Mouse (Mus musculus): ENCODE measurements at regions not wholly inside any gene's neighbourhood (a gene's known extent, or its start where the extent isn't known, plus 50 kb on each side); places are given as distances from the start of the nearest gene placed in this dataset.
A peak's percentile ranks its signal among the peaks of the same experiment; 100 is the strongest.

- intact Hi-C loops (cut with DNase I), result no loop called here
- DNase-seq, result peak; percentile 67 to 76
Observed at GRCm38 (mm10) chr6:94915842-94916620, 201.0 kb upstream of the Kbtbd8 start.

- intact Hi-C loops (cut with DNase I), result no loop called here
- no peak for DNase-seq
Observed at GRCm38 (mm10) chr6:94911836-94912235, 205.2 kb upstream of the Kbtbd8 start.

- intact Hi-C loops (cut with DNase I), result no loop called here
Observed at GRCm38 (mm10) chr6:94911374-94911773, 205.7 kb upstream of the Kbtbd8 start.

GRCm38 (mm10) chr6:94900862-94901261 lies 200.9 kb upstream of the Lrig1 start:
- intact Hi-C loops (cut with DNase I), result no loop called here
- no peak for DNase-seq

More at GRCm38 (mm10) chr6:94911374-94911773, 205.7 kb upstream of the Kbtbd8 start:
- no peak for DNase-seq

GRCm38 (mm10) chr6:94898881-94899280 lies 198.9 kb upstream of the Lrig1 start:
- DNase-seq, result no peak
- intact Hi-C loops (cut with DNase I), result no loop called here

DNA sequence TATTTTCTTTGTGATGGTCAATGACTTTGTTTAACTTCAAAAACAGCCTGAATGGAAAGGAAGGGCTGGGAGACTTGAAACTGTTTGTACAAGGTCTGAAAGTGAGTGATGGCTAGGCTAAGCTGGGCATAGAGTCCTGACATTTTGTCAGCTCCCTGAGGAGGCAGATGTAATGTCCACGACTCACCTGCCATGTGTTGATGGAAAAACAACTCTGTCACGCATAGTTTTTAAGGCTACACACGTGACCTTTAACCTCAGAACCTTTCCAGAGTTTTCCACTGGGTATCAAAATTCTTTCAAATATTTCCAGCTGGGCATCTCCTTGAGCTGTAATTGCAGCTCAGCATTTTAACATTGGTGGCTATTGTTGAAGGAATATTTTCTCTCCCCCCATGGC lies 190.2 kb upstream of the Lrig1 start:
- intact Hi-C loops (cut with DNase I), result no loop called here

GRCm38 (mm10) chr6:94889271-94889670 lies 189.3 kb upstream of the Lrig1 start:
- DNase-seq, result peak in 1 of 2 experiments; percentile 14
- intact Hi-C loops (cut with DNase I), result no loop called here

More for the DNA sequence above, 190.2 kb upstream of the Lrig1 start:
- no peak for DNase-seq

DNA sequence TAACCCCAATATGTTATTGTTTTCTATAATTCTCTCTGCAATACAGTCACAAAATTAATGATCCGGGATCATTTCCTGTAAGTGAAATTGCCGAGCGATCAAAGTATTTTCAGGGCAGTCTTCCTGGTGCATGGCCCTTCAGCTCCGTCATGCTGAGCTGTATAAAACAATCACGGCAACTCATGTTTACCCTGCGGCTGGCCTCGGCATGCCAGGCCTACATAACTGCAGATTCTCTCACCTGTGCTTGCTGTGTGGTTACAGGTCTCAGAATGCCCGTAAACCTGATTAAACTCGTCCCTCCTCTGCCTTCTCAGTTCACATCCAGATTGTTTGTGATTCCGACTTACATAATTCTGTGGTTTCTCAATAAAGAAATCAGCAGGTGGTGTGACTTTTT lies 181.2 kb upstream of the Lrig1 start:
- intact Hi-C loops (cut with DNase I), result no loop called here
- no peak for DNase-seq

- DNase-seq, result no peak
- intact Hi-C loops (cut with DNase I), result no loop called here
Observed at GRCm38 (mm10) chr6:94875841-94876240, 175.9 kb upstream of the Lrig1 start.

DNA sequence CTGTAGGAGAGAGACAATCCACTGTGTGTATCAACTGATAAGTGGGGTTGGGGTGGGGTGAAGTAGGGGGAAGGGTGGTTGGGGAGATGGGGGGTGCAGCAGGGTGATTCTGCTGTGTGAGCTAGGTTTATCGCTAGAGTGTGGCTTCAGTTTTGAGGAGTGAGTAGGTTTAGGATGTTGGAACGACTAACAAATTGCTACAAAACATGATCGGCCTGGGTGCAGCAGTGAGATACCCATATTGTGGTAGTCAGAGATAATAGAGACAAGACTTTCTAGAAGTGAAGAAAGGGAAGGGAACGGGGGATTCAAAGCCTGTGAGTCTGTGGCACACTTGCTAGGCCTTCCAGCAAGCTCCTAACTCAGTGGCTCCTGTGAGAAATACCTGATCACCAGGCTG lies 175.1 kb upstream of the Lrig1 start:
- no peak for DNase-seq
- intact Hi-C loops (cut with DNase I), result no loop called here

DNA sequence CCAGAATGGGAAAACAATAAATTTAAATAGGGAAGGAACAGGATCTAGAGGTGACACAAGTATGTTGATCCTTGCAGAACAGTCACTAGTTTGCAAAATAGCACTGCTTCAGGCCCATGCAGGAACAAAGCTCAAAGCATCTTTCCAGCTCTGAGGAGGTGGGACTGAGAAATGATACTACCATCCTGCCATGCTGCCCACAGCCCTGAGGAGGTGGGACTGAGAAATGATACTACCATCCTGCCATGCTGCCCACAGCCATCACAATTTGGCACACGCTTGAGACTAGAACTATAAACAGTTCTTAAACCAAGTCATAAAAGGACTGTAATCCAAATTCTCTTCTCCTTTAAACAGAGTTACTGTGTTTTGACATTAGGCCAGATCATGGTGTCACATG lies 174.5 kb upstream of the Lrig1 start:
- intact Hi-C loops (cut with DNase I), result no loop called here
- no peak for DNase-seq

DNA sequence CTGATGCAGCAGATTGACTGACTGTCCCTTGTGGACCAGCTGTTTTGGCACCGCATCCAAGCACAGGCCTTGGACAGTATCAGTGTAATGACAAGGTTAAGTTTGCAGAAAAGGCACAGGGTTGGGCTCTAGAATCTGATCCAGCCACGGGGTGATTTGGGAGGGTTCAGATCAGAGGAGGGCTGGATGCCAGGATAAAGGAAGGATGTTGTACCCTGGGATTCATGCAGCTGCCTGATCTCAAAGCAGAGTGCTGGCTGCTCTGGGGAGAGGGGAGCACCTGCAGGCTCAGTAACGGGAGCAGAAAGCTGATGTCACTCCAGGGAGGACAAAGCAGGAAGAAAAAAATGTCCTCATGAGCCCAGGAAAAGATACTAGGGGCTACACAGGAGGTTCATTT lies 168.0 kb upstream of the Lrig1 start:
- intact Hi-C loops (cut with DNase I), result no loop called here
- peak in 1 of 2 experiments; percentile 8 for DNase-seq

- intact Hi-C loops (cut with DNase I), result no loop called here
- DNase-seq, result peak; percentile 8 to 16
Observed at GRCm38 (mm10) chr6:94865498-94865897, 165.5 kb upstream of the Lrig1 start.

DNA sequence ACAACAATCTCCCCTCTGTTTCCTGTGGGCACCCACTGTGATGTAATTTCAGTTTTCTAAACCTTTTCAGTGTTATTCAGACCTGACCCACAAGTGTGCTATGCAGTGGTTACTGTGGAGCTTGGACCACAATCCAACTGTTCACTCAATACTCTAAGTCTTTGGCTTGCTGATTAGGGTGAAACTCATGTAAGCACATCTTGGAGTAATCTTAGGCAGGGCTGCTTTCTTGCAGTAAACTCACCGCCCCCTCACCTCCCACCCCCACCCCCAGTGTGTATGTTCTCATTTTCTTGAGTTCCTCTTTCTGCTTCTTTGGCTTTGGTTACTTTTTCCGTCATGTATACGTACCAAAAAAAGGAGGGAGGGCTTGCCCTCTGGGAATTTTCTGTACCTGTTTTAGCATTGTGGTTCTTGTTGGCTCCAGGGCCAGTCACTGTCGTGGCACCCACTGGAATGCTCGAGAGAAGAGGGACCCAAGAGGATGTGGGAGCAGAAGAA lies 158.2 kb upstream of the Lrig1 start:
- DNase-seq, result no peak
- intact Hi-C loops (cut with DNase I), result no loop called here

DNA sequence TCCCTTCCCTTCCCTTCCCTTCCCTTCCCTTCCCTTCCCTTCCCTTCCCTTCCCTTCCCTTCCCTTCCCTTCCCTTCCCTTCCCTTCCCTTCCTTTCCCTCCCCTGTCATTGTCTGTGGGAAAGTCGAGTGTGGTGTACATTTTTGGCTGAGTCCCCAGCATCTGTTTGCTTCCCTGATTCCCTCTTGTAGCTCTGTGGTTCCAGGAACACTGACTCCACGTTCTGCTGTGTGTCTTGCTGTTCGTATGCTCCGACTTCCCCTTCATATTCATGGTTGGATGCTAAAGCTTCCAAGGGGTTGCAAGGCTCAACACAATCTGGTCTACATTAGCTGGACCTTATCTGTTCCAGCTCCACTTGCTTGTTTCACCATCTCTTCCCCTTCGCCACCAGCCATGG lies 150.2 kb upstream of the Lrig1 start:
- DNase-seq, result no peak
- intact Hi-C loops (cut with DNase I), result no loop called here

DNA sequence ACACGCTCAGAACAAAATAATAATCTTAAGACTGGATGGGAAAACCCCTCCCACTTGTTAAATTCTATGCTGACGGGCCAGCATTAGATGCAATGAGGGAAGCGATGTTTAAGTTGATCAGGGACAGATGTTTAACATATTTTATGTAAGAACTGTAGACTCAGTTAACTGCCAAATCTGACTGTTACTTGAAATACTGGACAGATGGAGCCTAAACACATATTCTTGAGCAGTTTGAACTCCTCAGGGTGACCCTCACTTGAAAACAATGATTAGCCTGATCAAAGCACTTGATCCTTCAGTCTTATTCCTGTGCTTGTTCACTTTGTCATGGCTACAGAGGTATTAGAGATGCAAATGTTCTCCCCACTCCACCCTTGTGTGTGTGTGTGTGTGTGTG lies 149.6 kb upstream of the Lrig1 start:
- DNase-seq, result no peak
- intact Hi-C loops (cut with DNase I), result no loop called here

DNA sequence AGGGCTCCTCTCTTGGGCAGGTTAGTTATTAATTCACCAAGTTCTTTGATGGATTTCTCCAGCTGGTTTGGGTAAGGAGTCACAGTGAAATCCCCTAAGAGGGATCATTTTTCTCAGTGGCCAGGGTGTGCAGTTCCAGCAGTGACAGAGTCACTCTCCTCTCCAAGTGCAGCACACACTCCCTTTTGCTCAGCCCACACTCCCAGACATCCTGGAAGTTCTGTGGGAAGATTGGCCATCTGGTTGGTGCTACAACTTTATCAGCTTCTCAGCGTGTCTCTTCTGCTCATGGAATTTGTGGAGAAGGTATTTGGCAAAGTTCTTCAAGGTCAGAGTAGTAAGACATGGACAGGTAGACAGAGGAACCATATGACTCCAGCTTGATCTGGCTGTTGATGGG lies 148.5 kb upstream of the Lrig1 start:
- DNase-seq, result no peak
- intact Hi-C loops (cut with DNase I), result no loop called here

- intact Hi-C loops (cut with DNase I), result no loop called here
- peak; percentile 8 to 10 for DNase-seq
Observed at GRCm38 (mm10) chr6:94845821-94846220, 145.9 kb upstream of the Lrig1 start.

DNA sequence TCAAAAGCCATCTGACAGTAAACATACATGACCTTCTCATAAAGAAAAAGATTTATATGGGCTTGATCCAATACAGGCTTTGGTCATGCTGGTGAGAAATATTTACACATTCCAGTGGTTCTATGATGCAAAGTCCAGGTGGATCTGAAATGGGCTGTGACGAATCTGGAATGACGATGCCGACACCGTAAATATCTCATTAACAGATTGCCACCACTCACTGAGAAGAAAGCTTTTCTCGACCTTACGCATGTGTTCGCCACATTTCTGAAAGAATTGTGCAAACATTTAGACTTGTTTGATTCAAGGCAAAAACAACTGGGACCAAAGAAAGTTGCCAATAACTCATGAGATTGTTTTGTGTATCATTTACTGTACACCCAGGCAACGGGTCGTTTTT lies 142.9 kb upstream of the Lrig1 start:
- intact Hi-C loops (cut with DNase I), result no loop called here

DNA sequence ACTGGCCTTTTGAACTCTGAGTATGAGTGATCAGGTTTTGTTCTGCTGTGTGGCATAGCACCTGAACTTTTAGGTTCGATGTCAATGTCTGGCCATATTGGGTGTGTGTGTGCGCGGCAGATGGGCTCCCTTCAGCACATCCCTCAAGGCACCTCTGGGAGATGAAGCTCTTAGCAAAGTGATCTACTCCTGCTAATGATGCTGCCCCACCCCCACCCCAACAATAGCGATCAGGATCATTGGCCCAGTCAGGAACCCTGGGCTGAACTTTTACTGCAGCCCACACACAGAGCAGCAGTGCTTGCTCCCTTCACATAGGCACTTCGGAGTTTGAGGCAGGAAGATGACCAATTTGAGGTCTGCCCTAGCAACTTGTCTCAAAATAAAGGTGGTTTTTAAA lies 141.9 kb upstream of the Lrig1 start:
- intact Hi-C loops (cut with DNase I), result no loop called here
- no peak for DNase-seq

More for the DNA sequence above, 142.9 kb upstream of the Lrig1 start:
- no peak for DNase-seq

- DNase-seq, result no peak
- intact Hi-C loops (cut with DNase I), result no loop called here
Observed at GRCm38 (mm10) chr6:94835742-94836141, 135.8 kb upstream of the Lrig1 start.

DNA sequence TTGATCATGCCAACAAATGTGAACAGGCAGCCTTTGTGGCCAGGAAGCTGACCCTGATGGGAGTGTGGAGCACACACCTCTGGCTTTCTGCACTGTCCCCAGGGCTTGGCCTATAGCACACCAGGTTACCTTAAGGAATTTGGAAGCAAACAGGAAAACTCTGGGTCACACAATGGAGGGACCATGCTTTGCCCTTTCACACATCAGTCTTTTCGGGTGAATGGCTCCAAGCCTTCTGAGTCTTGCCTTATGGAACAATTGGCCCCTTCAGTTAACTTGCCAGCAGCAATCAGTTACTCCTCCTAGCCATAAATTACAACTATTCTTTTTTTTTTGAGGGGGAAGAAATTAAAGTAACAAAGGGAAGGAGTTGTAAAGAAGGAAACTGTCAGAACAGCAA lies 134.6 kb upstream of the Lrig1 start:
- DNase-seq, result no peak
- intact Hi-C loops (cut with DNase I), result no loop called here

- no peak for DNase-seq
- intact Hi-C loops (cut with DNase I), result no loop called here
Observed at GRCm38 (mm10) chr6:94830801-94831200, 130.8 kb upstream of the Lrig1 start.

All from heart, postnatal 10 days (tissue).